Mouse (Mus musculus): ENCODE results near the gene Ly6g.
"Not testable (repeated sequence)": the region's sequence is repeated elsewhere in the genome, so short reads cannot be mapped to it uniquely, and the experiment has no call there.

DNA sequence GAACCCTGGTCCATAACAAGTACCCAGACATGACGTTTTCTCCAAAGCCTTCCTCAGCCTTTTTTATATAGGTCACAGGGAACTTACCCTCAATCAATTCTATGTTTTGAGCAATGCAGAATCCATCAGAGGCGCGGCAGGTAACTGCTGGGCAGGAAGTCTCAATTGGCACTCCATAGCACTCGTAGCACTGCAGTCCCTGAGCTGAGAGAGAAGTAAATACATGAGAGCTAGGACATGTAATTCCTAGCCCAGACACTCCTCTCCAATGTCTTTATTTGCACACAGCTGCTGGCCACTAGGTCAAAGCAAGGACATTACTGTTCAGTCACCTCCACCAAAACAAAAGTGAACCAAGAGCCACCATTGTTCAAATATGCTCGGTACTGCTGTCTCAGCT lies 44.6 kb upstream of the Ly6g start:
- not testable (repeated sequence) for TF ChIP-seq POLR2A (IDR thresholded peaks at IDR 0.05; ENCODE audit: low read depth, low read length); CTCF (IDR thresholded peaks at IDR 0.05; ENCODE audit: borderline replicate concordance, insufficient read depth, low read length)
